Mouse (Mus musculus) megakaryocyte, embryonic 14.5 days (primary cell): ENCODE data around the gene Gtsf1l. TPM values are rescaled to one million over a fixed set of nuclear protein-coding genes. Genes with fewer than 3 reads are reported as not detected.
"Not testable (repeated sequence)": the region's sequence is repeated elsewhere in the genome, so short reads cannot be mapped to it uniquely, and the experiment has no call there.

Experiments used
- H3K27me3 ChIP-seq: replicated peaks from 2 replicates; pipeline ENCODE3; 2012; ENCODE audit warnings: inconsistent platforms
- H3K36me3 ChIP-seq: replicated peaks from 2 replicates; pipeline ENCODE3; 2012; ENCODE audit warnings: low read length, inconsistent platforms, mixed read lengths
- H3K4me1 ChIP-seq: 2 replicates; pipeline ENCODE4 v1.6.1; 2012; ENCODE audit warnings: inconsistent platforms
- H3K4me3 ChIP-seq: replicated peaks from 2 replicates; pipeline ENCODE3; 2012; ENCODE audit warnings: moderate library complexity, mild to moderate bottlenecking, inconsistent platforms
- H3K9me3 ChIP-seq: 2 replicates; pipeline ENCODE4 v1.6.1; 2012; ENCODE audit warnings: inconsistent platforms
- FLI1 ChIP-seq: IDR thresholded peaks from 2 replicates; pipeline ENCODE4 v1.6.1; 2012; ENCODE audit warnings: low read length, inconsistent platforms, mixed read lengths
- GATA1 ChIP-seq: IDR thresholded peaks from 3 replicates; pipeline ENCODE4 v1.6.1; 2012; ENCODE audit warnings: mixed read lengths, low read length, inconsistent platforms, borderline replicate concordance
- polyA plus RNA-seq: library from polyadenylated mRNA; stranded (reverse); fragments of >175 nt; gene quantifications from 2 replicates; pipeline ENCODE4 v1.2.3, GENCODE M21; 2012; ENCODE audit warnings: low replicate concordance; ENCODE audit not compliant: insufficient read depth

Gtsf1l gene
- polyA plus RNA-seq, 1 experiment, result not detected

DNA sequence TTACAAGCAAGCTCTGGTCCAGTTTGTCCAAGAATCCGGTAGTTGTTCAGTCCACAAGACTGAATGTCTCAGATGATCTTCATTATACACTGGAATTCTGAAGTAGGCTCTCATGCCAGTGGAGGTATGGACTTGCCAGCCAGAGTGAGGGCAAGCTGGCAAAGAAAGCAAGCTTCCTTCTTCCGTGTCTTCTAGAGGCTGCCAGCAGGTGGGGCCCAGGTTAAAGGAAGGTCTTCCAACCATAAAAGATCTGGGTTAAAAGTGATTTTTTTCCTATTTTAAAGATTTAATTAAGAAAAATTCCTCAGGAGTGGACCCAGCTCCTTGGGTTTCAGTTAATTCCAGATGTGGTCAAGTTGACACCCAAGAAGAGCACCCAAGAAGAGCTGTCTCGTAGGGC lies 17.4 kb downstream of the Gtsf1l start:
- TF ChIP-seq GATA1, result no peak
- TF ChIP-seq FLI1, result no peak
- Histone ChIP-seq H3K4me1 (peaks cover 26% of the 10 kb centered on the region), H3K27me3 (no peaks in the 10 kb centered on the region), H3K9me3 (no peaks in the 10 kb centered on the region), H3K36me3 (peaks cover 90% of the 10 kb centered on the region), H3K4me3 (no peak overlapping the region)

DNA sequence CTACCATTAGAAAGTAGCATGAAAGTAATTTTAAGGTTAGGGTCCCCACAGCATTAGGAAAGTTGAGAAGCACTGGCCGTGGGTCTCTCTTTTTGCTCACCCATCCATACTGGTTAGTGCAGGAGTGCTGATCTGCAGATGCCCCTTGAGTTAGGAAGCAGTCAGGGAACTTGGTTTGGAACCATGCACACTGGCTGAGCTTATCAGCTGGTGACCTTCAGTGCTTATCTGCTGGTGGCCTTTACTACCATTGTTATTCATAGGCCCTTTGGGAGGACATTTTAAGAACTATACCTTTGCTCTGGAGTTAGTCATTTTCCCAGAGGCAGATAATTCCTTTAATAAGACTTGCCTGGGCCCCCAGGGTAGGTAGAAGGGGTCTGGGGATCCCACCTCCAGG lies 20.4 kb downstream of the Gtsf1l start:
- H3K4me1 ChIP-seq, result peaks cover 45% of the 10 kb centered on the region
- no peaks in the 10 kb centered on the region for H3K9me3 ChIP-seq
- H3K27me3 ChIP-seq, result no peaks in the 10 kb centered on the region
- TF ChIP-seq FLI1 (no peak), GATA1 (no peak)
- H3K4me3 ChIP-seq, result no peak overlapping the region
- peaks cover 91% of the 10 kb centered on the region for H3K36me3 ChIP-seq

DNA sequence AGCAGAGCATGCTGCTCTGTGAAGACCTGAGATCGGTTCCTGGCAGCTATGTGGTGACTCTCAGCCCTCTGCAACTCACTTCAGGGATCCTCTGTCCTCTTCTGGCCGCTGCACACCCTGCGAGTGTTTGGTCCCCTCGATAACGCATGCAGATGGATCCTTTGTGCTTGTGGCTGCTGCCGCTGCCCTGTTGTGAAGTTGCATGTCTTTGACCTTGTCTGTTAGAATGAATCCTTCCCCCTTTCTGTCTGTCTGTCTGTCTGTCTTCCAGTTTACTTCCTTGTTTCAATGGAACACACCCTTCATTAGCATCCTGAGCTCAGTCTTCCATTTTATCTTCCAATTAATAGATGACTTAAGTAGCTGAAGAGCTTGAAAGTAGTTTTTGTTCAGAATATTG lies 21.3 kb downstream of the Gtsf1l start:
- peaks cover 84% of the 10 kb centered on the region for H3K36me3 ChIP-seq
- TF ChIP-seq GATA1 (no peak), FLI1 (no peak)
- H3K4me3 ChIP-seq, result no peak overlapping the region
- H3K4me1 ChIP-seq, result peaks cover 53% of the 10 kb centered on the region
- no peaks in the 10 kb centered on the region for H3K9me3 ChIP-seq
- H3K27me3 ChIP-seq, result no peaks in the 10 kb centered on the region

DNA sequence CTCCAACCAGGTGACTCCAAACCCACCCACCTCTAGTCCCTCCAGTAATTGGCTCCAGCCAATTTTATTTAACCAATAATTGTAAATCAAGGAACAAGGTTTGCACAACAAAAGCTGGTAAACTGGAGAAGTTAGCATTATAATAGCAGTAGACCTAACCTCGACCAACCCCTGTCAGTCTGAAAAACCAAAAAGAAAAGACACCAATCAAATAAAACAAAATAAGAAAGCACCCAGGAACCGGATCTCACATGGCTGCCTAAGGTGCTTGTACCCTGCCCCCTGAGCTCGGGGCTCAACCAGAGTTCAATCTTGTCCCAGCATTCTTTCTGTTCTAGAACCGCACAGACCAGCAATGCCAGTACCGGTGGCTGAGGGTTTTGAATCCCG lies 25.5 kb downstream of the Gtsf1l start:
- TF ChIP-seq FLI1 (no peak), GATA1 (no peak)
- Histone ChIP-seq H3K4me1 (peaks cover 66% of the 10 kb centered on the region), H3K9me3 (no peaks in the 10 kb centered on the region), H3K4me3 (no peak overlapping the region), H3K36me3 (peaks cover 55% of the 10 kb centered on the region), H3K27me3 (no peaks in the 10 kb centered on the region)

DNA sequence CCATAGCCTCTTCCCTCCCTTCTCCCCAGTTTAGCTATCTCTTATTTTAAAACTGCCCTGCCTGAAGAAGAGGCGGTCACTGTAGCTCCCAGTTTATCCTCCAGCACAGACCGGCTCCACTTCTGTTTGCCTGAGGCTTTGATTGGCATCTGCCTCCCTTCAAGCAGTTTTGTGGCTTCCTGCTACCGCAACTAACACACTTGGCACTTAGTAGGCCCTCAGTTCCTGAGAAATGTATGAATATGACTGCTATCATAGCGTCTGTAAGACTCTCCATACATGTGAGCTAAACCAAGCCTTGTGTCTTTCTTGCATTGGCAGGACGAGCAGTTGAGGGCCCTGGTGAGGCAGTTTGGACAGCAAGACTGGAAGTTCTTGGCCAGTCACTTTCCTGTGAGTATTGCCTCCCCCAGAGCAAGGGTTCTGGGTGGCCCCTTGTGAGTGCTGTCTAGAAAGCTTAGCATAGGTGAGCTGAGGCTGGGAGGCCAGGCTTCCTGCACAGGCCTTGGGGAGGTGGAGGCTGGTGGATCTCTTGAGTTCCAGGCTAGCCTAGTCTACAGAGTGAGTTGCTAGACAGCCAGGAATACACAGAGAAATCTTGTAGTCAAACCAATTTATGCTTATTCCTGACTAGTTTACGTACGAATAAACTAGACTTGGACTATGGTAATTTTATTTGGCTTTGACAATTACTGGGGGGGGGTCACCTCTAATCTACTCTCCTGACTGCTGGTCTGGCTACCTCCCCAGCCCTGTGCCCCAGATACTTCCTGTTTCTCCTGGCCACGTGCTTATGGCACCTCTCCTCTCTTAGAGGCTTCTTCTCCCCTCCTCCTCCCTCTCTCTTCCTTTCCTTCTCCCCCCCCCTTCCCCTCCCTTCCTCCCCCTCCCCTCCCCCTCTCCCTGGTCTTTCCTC lies 26.2 kb downstream of the Gtsf1l start:
- Histone ChIP-seq H3K4me3 (peak overlapping the region; percentile 23), H3K27me3 (no peaks in the 10 kb centered on the region), H3K36me3 (peaks cover 51% of the 10 kb centered on the region), H3K4me1 (peaks cover 70% of the 10 kb centered on the region), H3K9me3 (no peaks in the 10 kb centered on the region)
- TF ChIP-seq GATA1, result no peak
- TF ChIP-seq FLI1, result no peak

DNA sequence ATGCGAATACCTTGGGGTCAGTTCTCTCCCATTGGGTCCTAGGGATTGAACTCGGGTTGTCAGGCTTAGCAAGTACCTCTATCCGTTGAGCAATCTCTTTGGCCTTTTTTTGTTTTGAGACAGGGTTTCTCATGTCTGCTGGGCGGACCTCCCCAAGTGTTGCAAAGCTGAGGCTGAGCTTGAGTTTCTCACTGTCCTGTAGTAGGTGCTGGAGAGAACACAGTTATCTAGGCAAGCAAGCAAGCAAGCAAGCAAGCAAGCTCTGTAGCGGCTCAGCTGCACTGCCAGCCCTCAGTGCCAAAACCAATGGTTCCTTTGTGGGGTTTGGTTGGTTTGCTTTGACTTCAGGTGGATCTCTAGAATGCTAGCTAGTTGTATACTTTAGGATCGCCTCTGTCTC lies 27.0 kb downstream of the Gtsf1l start:
- Histone ChIP-seq H3K4me1 (peaks cover 75% of the 10 kb centered on the region), H3K36me3 (peaks cover 45% of the 10 kb centered on the region), H3K9me3 (no peaks in the 10 kb centered on the region), H3K27me3 (no peaks in the 10 kb centered on the region), H3K4me3 (no peak overlapping the region)
- TF ChIP-seq GATA1 (no peak), FLI1 (no peak)

DNA sequence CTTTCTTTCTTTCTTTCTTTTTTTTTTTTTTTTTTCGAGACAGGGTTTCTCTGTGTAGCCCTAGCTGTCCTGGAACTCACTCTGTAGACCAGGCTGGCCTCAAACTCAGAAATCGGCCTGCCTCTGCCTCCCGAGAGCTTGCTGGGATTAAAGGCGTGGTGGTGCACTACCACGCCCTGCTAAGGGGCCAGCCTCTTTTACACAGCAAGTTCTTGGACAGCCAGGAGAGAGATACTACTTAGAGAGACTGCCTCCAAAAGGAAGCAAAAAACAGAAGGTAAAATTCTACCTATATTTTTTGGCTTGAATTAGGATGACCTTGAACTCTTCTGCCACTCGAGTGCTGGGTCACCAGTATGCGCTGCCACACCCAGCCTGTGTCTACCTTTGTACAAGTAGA lies 28.7 kb downstream of the Gtsf1l start:
- H3K4me3 ChIP-seq, H3K27me3 ChIP-seq, H3K9me3 ChIP-seq: not testable (repeated sequence)
- Histone ChIP-seq H3K36me3 (peaks cover 28% of the 10 kb centered on the region), H3K4me1 (peaks cover 76% of the 10 kb centered on the region)

DNA sequence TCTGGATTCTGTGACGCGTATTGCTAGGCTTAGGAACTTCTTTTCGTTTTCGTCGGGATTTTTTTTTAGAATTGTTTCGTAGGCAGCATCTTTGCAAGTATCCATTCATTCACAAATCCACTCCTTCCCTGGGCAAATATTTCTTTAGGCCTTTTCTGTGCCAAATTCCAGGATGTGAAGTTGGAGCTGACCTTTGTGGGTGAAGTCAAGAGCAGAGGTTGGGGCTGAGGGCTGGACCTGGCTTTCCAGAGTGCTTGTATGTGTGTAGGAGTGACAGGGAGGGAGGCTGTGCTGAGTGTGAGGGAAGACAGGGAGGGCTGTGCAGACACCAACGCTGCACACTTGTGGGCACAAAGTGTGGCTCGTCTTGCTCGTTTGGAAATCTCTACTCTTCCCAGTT lies 31.1 kb downstream of the Gtsf1l start:
- Histone ChIP-seq H3K4me1 (peaks cover 61% of the 10 kb centered on the region), H3K9me3 (no peaks in the 10 kb centered on the region), H3K27me3 (no peaks in the 10 kb centered on the region), H3K36me3 (peaks cover 17% of the 10 kb centered on the region), H3K4me3 (no peak overlapping the region)
- TF ChIP-seq FLI1 (no peak), GATA1 (no peak)

DNA sequence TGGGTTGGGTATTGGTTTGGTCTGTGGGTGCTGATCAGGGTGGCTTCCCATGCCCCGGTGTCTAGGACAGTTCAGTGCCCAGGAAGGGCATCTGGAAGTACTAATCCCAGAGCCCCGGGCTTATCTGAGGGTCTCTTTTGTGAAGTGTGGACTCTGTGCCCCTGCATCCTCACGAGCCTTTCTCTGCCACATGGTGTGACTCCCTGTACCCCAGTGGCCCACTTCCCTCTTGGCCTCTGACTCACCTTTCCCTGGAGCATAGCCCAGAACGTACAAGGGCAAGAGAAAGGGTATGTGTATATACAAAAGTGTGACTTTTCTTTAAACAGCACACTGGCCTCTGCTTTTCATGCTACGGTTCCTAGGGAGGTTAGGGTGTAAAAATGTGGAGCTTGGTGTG lies 31.9 kb downstream of the Gtsf1l start:
- Histone ChIP-seq H3K9me3 (no peaks in the 10 kb centered on the region), H3K4me3 (peak overlapping the region; percentile 95), H3K27me3 (no peaks in the 10 kb centered on the region), H3K36me3 (peaks cover 20% of the 10 kb centered on the region), H3K4me1 (peaks cover 52% of the 10 kb centered on the region)
- TF ChIP-seq FLI1, result no peak

DNA sequence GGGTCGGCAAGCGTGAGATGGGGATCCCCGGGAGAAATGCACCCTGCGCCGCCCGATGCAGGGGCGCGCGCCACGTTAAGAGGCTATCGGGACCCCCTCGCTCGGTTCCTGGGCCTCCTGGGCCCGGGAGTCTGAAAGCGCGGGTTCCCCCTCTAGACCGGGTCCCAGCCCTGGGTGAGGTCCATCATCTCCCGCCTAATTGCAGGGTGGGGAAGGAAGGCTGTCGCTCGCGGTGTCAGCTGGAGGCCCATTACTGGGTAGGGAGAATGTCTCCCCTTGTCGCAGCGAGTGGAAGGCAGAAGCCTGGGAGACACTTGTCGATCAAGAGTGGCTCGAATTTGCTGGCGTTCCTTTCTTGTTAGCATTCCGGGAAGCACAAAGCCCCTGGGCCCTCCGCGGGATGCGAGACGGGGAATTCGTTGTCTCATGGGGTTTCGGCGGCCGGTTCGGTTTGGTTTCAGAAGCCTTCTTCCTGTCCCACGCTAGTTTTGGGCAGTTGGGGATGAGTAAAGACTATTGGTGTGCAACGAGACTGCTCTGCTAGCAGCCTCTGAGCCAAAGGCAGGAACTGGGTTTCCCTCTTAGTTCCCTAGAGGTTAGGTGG lies 32.7 kb downstream of the Gtsf1l start:
- peaks cover 26% of the 10 kb centered on the region for H3K36me3 ChIP-seq
- H3K4me3 ChIP-seq, result peak overlapping the region; percentile 95
- peaks cover 48% of the 10 kb centered on the region for H3K4me1 ChIP-seq
- H3K27me3 ChIP-seq, result no peaks in the 10 kb centered on the region
- TF ChIP-seq FLI1 (no peak), GATA1 (no peak)
- H3K9me3 ChIP-seq, result no peaks in the 10 kb centered on the region

DNA sequence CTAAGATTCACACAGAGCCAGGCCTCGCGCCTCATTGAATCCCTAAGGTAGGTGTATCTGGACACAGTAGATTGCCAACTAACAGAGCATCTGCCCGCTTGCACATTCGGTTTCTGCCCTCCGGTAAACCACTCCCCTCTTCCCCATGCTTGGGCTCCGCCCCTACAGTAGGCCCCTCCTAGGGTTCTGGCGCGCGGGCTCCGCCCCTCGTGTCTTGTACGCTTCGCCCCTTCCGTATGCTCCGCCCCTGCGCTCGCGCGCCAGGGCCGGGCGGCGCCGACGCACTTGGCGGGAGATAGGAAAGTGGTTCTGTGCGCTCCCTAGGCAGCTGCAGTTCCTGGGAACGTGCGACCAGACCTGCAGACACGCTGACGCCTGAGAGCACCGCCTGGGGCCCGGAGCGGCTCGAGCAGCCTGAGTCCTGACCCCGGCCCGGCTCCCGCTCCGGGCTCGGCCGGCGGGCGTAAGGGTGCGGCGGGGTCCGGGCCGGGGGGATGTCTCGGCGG lies 33.3 kb downstream of the Gtsf1l start, which contains the start of gene Mybl2:
Gene Mybl2 (plus strand): TSS at position 353 of the 506 bp plus-strand sequence.
- H3K36me3 ChIP-seq, result peaks cover 24% of the 10 kb centered on the region
- H3K4me1 ChIP-seq, result peaks cover 42% of the 10 kb centered on the region
- no peaks in the 10 kb centered on the region for H3K9me3 ChIP-seq
- H3K27me3 ChIP-seq, result no peaks in the 10 kb centered on the region
- H3K4me3 ChIP-seq, result peak within 1 kb of the TSS; percentile 95
- no peak for TF ChIP-seq GATA1
- peak; percentile 19; the same call in 1 of the 2 replicates for TF ChIP-seq FLI1
